Mouse (Mus musculus) layer of hippocampus, adult 18-20 months (tissue): ENCODE data around the gene Arfip2. TPM values are rescaled to one million over a fixed set of nuclear protein-coding genes. Genes with fewer than 3 reads are reported as not detected.

Source experiments
- DNase-seq, 2 experiments: peaks; one replicate each; pipeline ENCODE4 v3.0.0; 2022; ENCODE audit warnings: low spot score in 2 of 2
- long read RNA-seq: library from polyadenylated mRNA; stranded (forward); transcript quantifications from one replicate; pipeline ENCODE4 v2.0.0, GENCODE M21; 2021
- total RNA-seq, 2 experiments: library from RNA; stranded (reverse); gene quantifications; 2 replicates each; pipeline ENCODE4 v1.2.3; 2021

Gene Arfip2
- total RNA-seq: 100 to 1,000 TPM; 101 to 110 TPM
- long read RNA-seq, transcript Arfip2-206 (8 exons, 3,275 nt): major isoform, 52 of 76 reads
- long read RNA-seq, partial matches to known transcripts: 7 of 76 reads
- long read RNA-seq, other reads (novel, unspliced or antisense): 15 of 76 reads

GRCm38 (mm10) chr7:105640233-105640893 is at the start of gene Arfip2, which contains the start of gene Gm45799:
TSS of gene Arfip2 (minus strand) at chr7:105640416.
TSS of gene Gm45799 (plus strand) at chr7:105640552.
- DNase-seq: peak; percentile 96 to 99

GRCm38 (mm10) chr7:105685541-105686197 is 45.5 kb upstream of the Arfip2 start:
- no peak for DNase-seq

GRCm38 (mm10) chr7:105650639-105651435 is 10.6 kb upstream of the Arfip2 start, which contains the start of gene Dnhd1:
TSS of gene Dnhd1 (plus strand) at chr7:105650827.
- peak in 1 of 2 experiments; percentile 71 for DNase-seq

GRCm38 (mm10) chr7:105641936-105642335 is 1.7 kb upstream of the Arfip2 start:
- DNase-seq: no peak

GRCm38 (mm10) chr7:105640894-105641255 is 659 bp upstream of the Arfip2 start:
- DNase-seq: no peak

GRCm38 (mm10) chr7:105639756-105640155 is 460 bp downstream of the Arfip2 start, which contains the start of gene Timm10b:
TSS of gene Timm10b (plus strand) at chr7:105640056.
- no peak for DNase-seq

- DNase-seq: no peak
Observed at GRCm38 (mm10) chr7:105639304-105639703, 912 bp downstream of the Arfip2 start.

GRCm38 (mm10) chr7:105638776-105639175 is 1.4 kb downstream of the Arfip2 start:
- DNase-seq: no peak

- DNase-seq: no peak
Observed at GRCm38 (mm10) chr7:105635726-105636125, 4.5 kb downstream of the Arfip2 start.

- no peak for DNase-seq
Observed at GRCm38 (mm10) chr7:105634272-105634920, 5.8 kb downstream of the Arfip2 start.

- no peak for DNase-seq
Observed at GRCm38 (mm10) chr7:105633801-105634135, 6.4 kb downstream of the Arfip2 start.

- DNase-seq: peak; percentile 87 to 91
Observed at GRCm38 (mm10) chr7:105633127-105633800, 7.0 kb downstream of the Arfip2 start, which contains the start of gene Trim3. TSS of gene Trim3 (minus strand) at chr7:105633571.

- no peak for DNase-seq
Observed at GRCm38 (mm10) chr7:105632551-105632972, 7.7 kb downstream of the Arfip2 start.

- DNase-seq: peak in 1 of 2 experiments; percentile 60
Observed at GRCm38 (mm10) chr7:105628633-105629032, 11.6 kb downstream of the Arfip2 start.

- no peak for DNase-seq
Observed at GRCm38 (mm10) chr7:105625397-105625796, 14.8 kb downstream of the Arfip2 start.

GRCm38 (mm10) chr7:105621646-105622292 is 18.4 kb downstream of the Arfip2 start:
- DNase-seq: peak in 1 of 2 experiments; percentile 56

GRCm38 (mm10) chr7:105621053-105621452 is 19.2 kb downstream of the Arfip2 start:
- DNase-seq: no peak

- no peak for DNase-seq
Observed at GRCm38 (mm10) chr7:105619701-105620100, 20.5 kb downstream of the Arfip2 start.

- no peak for DNase-seq
Observed at GRCm38 (mm10) chr7:105617810-105618209, 22.4 kb downstream of the Arfip2 start.

- no peak for DNase-seq
Observed at GRCm38 (mm10) chr7:105616561-105616960, 23.7 kb downstream of the Arfip2 start.
